Mouse (Mus musculus) forebrain, embryonic 11.5 days (tissue): ENCODE data around the gene Pgm1. TPM values are rescaled to one million over a fixed set of nuclear protein-coding genes. Genes with fewer than 3 reads are reported as not detected.

ENCODE experiments used
- ATAC-seq: fragments of 200-750 bp; cut with Nextera tagmentation; replicated peaks from 2 replicates; pipeline ENCODE4 v1.8.0; 2017; ENCODE audit warnings: moderate TSS enrichment; ENCODE audit not compliant: low FRiP score
- DNase-seq: peaks from one replicate; pipeline ENCODE4 v3.0.0-alpha.2; 2017; ENCODE audit warnings: low spot score
- H3K27ac ChIP-seq: fragments of 300-500 bp; sonication (generic); 2 replicates; pipeline ENCODE4 v1.5.1; 2014; ENCODE audit warnings: low read depth, low read length
- H3K27me3 ChIP-seq: fragments of 300-500 bp; sonication (generic); 2 replicates; pipeline ENCODE4 v1.6.1; 2014; ENCODE audit warnings: mild to moderate bottlenecking, low read length, mixed read lengths; ENCODE audit not compliant: control insufficient read depth, insufficient read depth
- H3K36me3 ChIP-seq: fragments of 300-500 bp; sonication (generic); 2 replicates; pipeline ENCODE4 v1.6.1; 2014; ENCODE audit warnings: mild to moderate bottlenecking, low read length, moderate library complexity, mixed read lengths; ENCODE audit not compliant: control insufficient read depth, insufficient read depth
- H3K4me1 ChIP-seq: fragments of 300-500 bp; sonication (generic); replicated peaks from 2 replicates; pipeline ENCODE4 v1.6.1; 2014; ENCODE audit warnings: low read length, mixed read lengths; ENCODE audit not compliant: control insufficient read depth, insufficient read depth
- H3K4me2 ChIP-seq: fragments of 300-500 bp; sonication (generic); 2 replicates; pipeline ENCODE4 v1.6.1; 2014; ENCODE audit warnings: low read depth, mild to moderate bottlenecking, low read length, moderate library complexity, mixed read lengths; ENCODE audit not compliant: severe bottlenecking
- H3K4me3 ChIP-seq: fragments of 300-500 bp; sonication (generic); 2 replicates; pipeline ENCODE4 v1.5.1; 2014; ENCODE audit warnings: low read depth, low read length
- H3K9ac ChIP-seq: fragments of 300-500 bp; sonication (generic); 2 replicates; pipeline ENCODE4 v1.6.1; 2014; ENCODE audit warnings: low read length
- H3K9me3 ChIP-seq: fragments of 300-500 bp; sonication (generic); 2 replicates; pipeline ENCODE4 v1.6.1; 2016; ENCODE audit warnings: low read length, mixed read lengths; ENCODE audit not compliant: control insufficient read depth
- WGBS: fragments of 180-500 bp; shearing (Covaris S2); extraction: QIAGEN DNeasy Blood & Tissue Kit; methylation state at CpG from one replicate; pipeline ENCODE4 v1.1.7; 2014; 5-methylcytosine and 5-hydroxymethylcytosine counted together
- polyA plus RNA-seq: library from polyadenylated mRNA; unstranded; fragments of >200 nt; fragmentation: Nextera tagmentation; extraction: Ambion mirVana; gene quantifications from 2 replicates; pipeline ENCODE4 v1.2.1, GENCODE M21; 2014

Gene Pgm1
- polyA plus RNA-seq, 1 experiment from 2014 or later = 56.8 TPM

DNA sequence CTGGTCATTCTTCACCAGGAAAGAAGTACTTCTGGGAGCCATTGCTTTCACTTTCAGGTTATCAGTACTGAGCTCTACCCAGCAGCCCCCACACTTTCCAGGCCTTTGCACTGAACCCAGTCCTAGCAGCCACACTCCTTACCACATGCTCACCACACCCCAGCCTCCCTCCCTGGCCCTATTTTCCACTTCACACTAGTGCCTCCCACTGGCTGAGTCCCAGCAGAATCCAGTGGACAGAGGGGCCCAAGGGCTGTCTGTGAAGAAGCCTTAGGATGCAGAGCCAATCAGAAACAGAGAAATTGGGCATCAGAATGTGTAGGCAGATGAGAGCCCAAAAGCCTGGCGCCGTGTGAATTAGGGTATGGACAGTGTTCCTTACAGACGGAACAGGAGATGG lies 81.7 kb downstream of the Pgm1 start:
- Histone ChIP-seq H3K4me2 (no peak overlapping the region), H3K27me3 (no peaks in the 10 kb centered on the region), H3K27ac (no peak overlapping the region), H3K4me1 (no peaks in the 10 kb centered on the region; the same call in 1 of the 2 replicates), H3K4me3 (no peak overlapping the region), H3K9me3 (no peaks in the 10 kb centered on the region), H3K36me3 (no peaks in the 10 kb centered on the region), H3K9ac (no peak overlapping the region)
- DNase-seq (no peak), ATAC-seq (no peak)
- 91% methylated on average over 3 of the region's 3 CpGs for WGBS

DNA sequence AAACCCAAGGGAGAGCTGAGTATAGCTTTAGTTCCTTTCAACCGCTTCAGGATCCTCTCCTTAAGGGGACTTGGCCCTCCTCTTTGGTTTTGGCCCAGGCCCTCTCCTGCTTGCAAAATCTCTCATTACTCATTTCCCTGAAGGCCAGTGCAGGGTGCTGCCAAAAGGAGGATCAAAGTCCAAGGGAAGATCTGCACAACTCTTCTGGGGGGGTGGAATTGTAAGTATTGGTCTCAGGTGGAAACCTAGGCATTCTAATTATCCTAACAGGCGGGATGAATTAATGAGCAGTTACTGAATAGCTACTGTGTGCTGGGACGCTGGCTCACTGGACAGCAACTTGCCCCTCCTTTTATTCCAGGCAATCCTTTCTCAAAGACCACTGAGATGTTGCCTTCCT lies 82.3 kb downstream of the Pgm1 start:
- Histone ChIP-seq H3K4me1 (no peaks in the 10 kb centered on the region; the same call in 1 of the 2 replicates), H3K27ac (no peak overlapping the region), H3K36me3 (no peaks in the 10 kb centered on the region), H3K9ac (no peak overlapping the region), H3K27me3 (no peaks in the 10 kb centered on the region), H3K9me3 (no peaks in the 10 kb centered on the region), H3K4me3 (no peak overlapping the region), H3K4me2 (no peak overlapping the region)
- DNase-seq = no peak
- ATAC-seq = no peak
- 55% methylated on average over 3 of the region's 3 CpGs for WGBS

DNA sequence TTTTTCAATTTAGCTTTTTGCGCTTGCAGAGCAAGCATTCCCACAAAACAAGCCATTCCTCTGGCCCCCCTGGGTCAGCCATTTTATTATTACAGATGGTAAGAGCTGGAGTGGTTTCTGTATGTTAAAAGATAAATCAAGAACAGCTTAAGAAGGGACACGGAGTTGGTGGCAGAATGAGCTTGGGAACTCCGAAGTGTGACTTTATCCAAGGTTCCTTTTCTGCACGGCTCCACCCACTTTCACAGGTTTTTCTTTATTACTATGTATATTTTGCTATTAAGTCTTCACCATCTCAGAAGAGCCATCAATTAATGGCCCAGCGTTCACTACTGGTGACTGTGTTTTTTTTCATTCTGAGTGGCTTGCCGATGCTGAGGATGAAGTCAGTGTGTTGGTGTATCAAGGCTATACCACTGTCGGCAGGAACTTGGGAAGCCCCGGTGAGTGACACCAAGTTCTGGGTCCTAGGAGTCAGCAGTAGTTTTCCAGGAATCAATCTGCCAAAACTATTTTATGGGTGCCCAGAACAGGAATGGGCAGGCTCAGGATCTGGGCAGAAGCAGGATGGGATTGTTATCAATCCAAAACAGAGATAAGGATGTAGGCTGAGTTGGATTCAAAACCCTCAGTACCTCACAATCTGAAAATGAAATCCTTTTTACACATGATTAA lies 83.3 kb downstream of the Pgm1 start:
- Histone ChIP-seq H3K4me2 (no peak overlapping the region), H3K36me3 (no peaks in the 10 kb centered on the region), H3K27ac (no peak overlapping the region), H3K27me3 (no peaks in the 10 kb centered on the region), H3K9ac (no peak overlapping the region), H3K4me1 (no peaks in the 10 kb centered on the region; the same call in 1 of the 2 replicates), H3K4me3 (no peak overlapping the region), H3K9me3 (no peaks in the 10 kb centered on the region)
- DNase-seq (no peak), ATAC-seq (no peak)
- 86% methylated on average over 8 of the region's 8 CpGs for WGBS

DNA sequence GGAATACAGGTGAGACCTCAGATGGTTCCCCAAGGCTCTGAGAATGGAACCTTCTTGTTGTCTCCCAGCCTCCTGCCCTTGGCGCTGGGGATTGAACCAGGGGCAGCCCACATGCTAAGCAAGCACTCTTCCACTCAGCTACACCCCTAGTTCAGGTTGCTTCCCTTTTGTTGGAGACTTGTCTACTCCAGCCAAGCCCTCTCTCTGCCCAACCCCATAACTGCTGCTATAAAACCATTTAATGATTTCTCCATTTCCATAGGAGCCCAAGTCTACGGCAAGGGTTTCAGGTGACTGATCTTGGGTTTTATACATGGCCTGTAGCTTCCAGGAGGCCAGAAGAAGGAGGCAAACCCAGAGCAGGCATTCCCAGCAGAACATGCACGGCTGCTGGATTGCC lies 98.6 kb downstream of the Pgm1 start:
- no peak for ATAC-seq
- DNase-seq = no peak
- Histone ChIP-seq H3K9ac (no peak overlapping the region), H3K4me1 (no peaks in the 10 kb centered on the region), H3K4me2 (no peak overlapping the region), H3K27ac (no peak overlapping the region), H3K36me3 (no peaks in the 10 kb centered on the region), H3K4me3 (no peak overlapping the region), H3K27me3 (no peaks in the 10 kb centered on the region), H3K9me3 (no peaks in the 10 kb centered on the region)
- WGBS = 71% methylated on average over 3 of the region's 3 CpGs

DNA sequence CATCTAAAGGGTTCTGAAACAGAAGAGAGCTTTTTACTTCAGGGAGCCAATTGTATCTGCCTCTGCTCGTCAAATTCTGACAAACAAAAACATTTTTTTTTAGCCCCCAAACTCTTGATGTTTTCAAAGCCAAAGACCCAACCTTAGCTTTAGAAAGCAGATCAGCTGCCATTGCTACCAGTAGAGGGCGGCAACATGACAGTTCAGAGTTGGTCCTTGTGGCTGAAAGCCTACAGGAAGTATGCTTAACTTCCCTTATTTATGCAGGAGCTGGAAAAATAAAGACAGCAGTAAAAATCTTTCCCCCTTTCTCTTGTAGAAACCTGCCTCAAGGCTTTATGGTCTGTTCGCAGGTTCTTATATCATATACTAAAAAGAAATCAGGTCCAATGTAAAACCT lies 99.4 kb downstream of the Pgm1 start:
- Histone ChIP-seq H3K9ac (no peak overlapping the region), H3K4me2 (no peak overlapping the region), H3K4me1 (no peaks in the 10 kb centered on the region), H3K27me3 (no peaks in the 10 kb centered on the region), H3K27ac (no peak overlapping the region), H3K9me3 (no peaks in the 10 kb centered on the region), H3K4me3 (no peak overlapping the region), H3K36me3 (no peaks in the 10 kb centered on the region)
- 22% methylated on average over 3 of the region's 3 CpGs for WGBS
- peak; percentile 80 for DNase-seq
- ATAC-seq = no peak

DNA sequence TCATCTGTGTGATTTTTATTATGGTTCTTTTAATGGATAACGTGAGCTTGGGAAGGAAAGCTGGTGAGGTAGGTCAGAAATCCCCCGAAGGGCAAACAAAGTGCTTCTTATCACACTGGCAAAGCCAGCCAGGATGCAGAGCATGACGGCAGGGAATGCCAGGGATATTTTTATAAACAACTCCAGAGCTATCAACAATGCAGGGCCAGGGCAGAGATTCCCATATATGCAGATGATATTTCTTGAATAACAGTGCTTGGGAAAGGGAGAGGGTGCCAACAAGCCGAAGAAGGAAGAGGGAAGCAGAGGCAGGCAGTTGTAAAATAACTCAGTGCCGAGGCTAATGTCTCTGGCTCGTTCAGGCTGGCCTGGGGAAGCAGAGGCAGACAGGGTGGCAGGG lies 102.1 kb downstream of the Pgm1 start:
- Histone ChIP-seq H3K9me3 (no peaks in the 10 kb centered on the region), H3K4me1 (no peaks in the 10 kb centered on the region), H3K9ac (no peak overlapping the region), H3K4me2 (no peak overlapping the region), H3K36me3 (no peaks in the 10 kb centered on the region), H3K4me3 (no peak overlapping the region), H3K27ac (no peak overlapping the region), H3K27me3 (no peaks in the 10 kb centered on the region)
- no peak for ATAC-seq
- no peak for DNase-seq
- WGBS = 79% methylated on average over 6 of the region's 6 CpGs

DNA sequence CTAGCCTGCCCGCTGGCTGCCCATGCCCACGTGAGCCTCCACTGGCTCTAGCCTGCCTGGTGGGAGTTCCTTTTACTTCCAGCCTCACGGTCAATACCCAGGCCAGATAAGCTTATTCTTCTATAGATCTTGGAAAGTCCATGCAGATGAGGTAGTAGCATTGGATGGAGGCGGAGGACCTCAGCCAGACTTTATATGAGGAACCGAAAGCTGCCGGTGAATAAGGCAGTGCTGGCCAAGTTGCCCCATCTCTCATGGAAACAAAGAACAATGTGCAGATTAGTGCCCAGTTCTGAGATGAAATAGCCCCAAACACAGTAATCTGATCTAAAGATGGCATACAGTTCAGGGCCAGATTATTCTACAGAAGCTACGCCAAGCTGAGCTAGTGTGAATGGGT lies 103.4 kb downstream of the Pgm1 start:
- no peaks in the 10 kb centered on the region for H3K9me3 ChIP-seq
- no peak overlapping the region for H3K4me3 ChIP-seq
- no peaks in the 10 kb centered on the region for H3K4me1 ChIP-seq
- H3K27ac ChIP-seq = no peak overlapping the region
- no peaks in the 10 kb centered on the region for H3K27me3 ChIP-seq
- H3K9ac ChIP-seq = no peak overlapping the region
- DNase-seq (no peak), ATAC-seq (no peak)
- H3K36me3 ChIP-seq = no peaks in the 10 kb centered on the region
- no peak overlapping the region for H3K4me2 ChIP-seq
- WGBS = 93% methylated on average over 7 of the region's 7 CpGs

DNA sequence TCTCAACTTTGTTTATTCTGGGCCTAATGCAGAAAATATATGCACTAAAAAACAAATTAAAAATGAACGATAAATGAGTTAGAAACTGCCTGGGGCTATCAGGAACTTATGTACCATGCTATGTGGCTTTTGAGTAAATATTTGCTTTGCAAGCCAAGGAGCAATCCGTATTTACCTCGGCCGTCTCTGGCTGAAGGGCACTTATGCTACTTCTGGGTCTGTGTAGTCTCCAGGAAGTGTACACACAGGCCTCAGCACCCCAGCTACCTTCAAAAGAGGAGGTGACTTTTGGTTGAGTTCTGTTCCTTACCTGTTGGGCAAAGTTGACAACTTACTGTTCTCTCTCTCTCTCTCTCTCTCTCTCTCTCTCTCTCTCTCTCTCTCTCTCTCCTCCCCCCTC lies 104.7 kb downstream of the Pgm1 start:
- H3K9me3 ChIP-seq = no peaks in the 10 kb centered on the region
- no peak overlapping the region for H3K9ac ChIP-seq
- no peak for ATAC-seq
- no peaks in the 10 kb centered on the region for H3K4me1 ChIP-seq
- H3K4me2 ChIP-seq = no peak overlapping the region
- H3K27ac ChIP-seq = no peak overlapping the region
- no peaks in the 10 kb centered on the region for H3K27me3 ChIP-seq
- no peaks in the 10 kb centered on the region for H3K36me3 ChIP-seq
- H3K4me3 ChIP-seq = no peak overlapping the region
- DNase-seq = no peak
- 93% methylated on average over 4 of the region's 4 CpGs for WGBS

DNA sequence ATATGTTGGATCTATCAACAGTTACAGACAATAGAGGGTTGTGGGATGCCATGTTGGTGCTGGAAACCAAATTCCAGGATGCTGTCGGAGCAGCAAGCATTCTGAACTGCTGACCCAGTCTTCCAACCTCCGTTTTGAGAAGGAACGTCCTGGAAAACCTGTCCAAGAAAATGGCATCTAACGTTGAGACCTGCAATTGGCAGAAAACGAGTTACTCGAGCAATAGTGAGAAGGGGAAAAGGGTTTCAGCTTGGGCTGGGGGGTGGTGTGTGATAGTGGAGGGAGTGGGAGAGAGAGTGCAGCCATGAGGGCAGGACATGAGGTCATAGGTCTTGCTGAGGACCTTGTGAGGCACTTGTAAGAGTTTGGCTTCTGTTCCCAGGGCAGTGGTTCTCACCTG lies 105.8 kb downstream of the Pgm1 start:
- no peaks in the 10 kb centered on the region for H3K27me3 ChIP-seq

More for the DNA sequence above, 105.8 kb downstream of the Pgm1 start:
- DNase-seq (no peak), ATAC-seq (no peak)
- H3K4me2 ChIP-seq = no peak overlapping the region
- no peak overlapping the region for H3K4me3 ChIP-seq
- H3K36me3 ChIP-seq = no peaks in the 10 kb centered on the region
- H3K27ac ChIP-seq = no peak overlapping the region
- 84% methylated on average over 6 of the region's 6 CpGs for WGBS
- H3K4me1 ChIP-seq = no peaks in the 10 kb centered on the region
- H3K9ac ChIP-seq = no peak overlapping the region
- H3K9me3 ChIP-seq = no peaks in the 10 kb centered on the region
